Mouse (Mus musculus): Measurements from ENCODE around the gene Hif3a.

DNA sequence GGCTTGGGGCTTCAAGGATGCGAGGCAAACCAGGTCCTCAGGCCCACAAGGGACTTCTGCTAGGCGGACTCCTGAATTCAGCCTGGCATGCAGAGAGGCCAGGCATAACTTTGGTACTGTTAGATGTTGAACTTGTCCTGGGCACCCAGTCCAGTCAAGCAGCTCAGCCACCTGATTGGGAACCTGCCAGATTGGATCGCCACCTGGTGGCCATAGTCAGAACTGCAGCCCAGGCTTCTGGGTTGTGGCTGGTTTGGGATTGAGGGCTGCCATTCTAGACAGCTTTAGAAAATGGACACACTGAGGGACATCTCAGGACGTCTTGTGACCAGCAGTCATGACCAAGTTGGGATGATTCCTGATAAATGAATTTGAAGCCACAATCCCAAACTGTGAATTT, 62.6 kb downstream of the Hif3a start:
- TF ChIP-seq CTCF (IDR thresholded peaks at IDR 0.05; ENCODE audit: insufficient read depth, low read length): peak; percentile 94
- no peak for TF ChIP-seq POLR2A (IDR thresholded peaks at IDR 0.05; ENCODE audit: borderline replicate concordance, extremely low read depth, low read depth, low read length)

Data from lung, adult 2 months (tissue).